Mouse (Mus musculus) CH12.LX (cell line): Measurements from ENCODE around the gene Cfap69.

Experiments
- CHD2 ChIP-seq: IDR thresholded peaks from 2 replicates; pipeline ENCODE4 v1.6.1; 2011; ENCODE audit warnings: low read length, improper control_type of control experiment
- CTCF ChIP-seq, 2 experiments: IDR thresholded peaks in 1 of 2; conservative IDR thresholded peaks in 1 of 2; 2 replicates each; pipeline ENCODE4 v1.5.1; 2011 to 2012; ENCODE audit warnings: low read depth in 2 of 2, low read length in 2 of 2, improper control_type of control experiment in 1 of 2, inconsistent platforms in 1 of 2, mild to moderate bottlenecking in 1 of 2, moderate library complexity in 1 of 2
- E2F4 ChIP-seq: IDR thresholded peaks from 2 replicates; pipeline ENCODE4 v1.6.1; 2011; ENCODE audit warnings: low read depth, low read length, improper control_type of control experiment; ENCODE audit not compliant: insufficient replicate concordance
- EP300 ChIP-seq: IDR thresholded peaks from 2 replicates; pipeline ENCODE4 v1.6.1; 2011; ENCODE audit warnings: low read length, improper control_type of control experiment
- ETS1 ChIP-seq: conservative IDR thresholded peaks from 2 replicates; pipeline ENCODE4 v1.6.1; 2012; ENCODE audit warnings: low read depth, mild to moderate bottlenecking, inconsistent platforms, low read length, improper control_type of control experiment, moderate library complexity
- MXI1 ChIP-seq: IDR thresholded peaks from 2 replicates; pipeline ENCODE4 v1.6.1; 2011; ENCODE audit warnings: mild to moderate bottlenecking, low read depth, low read length, improper control_type of control experiment
- MYC ChIP-seq: IDR thresholded peaks from 2 replicates; pipeline ENCODE4 v1.6.1; 2011; ENCODE audit warnings: low read depth, mild to moderate bottlenecking, improper control_type of control experiment, low read length
- NRF1 ChIP-seq: IDR thresholded peaks from 2 replicates; pipeline ENCODE4 v1.6.1; 2014; ENCODE audit warnings: low read depth, mild to moderate bottlenecking, inconsistent platforms, low read length, improper control_type of control experiment, moderate library complexity
- PAX5 ChIP-seq: IDR thresholded peaks from 2 replicates; pipeline ENCODE4 v1.6.1; 2012; ENCODE audit warnings: low read length, inconsistent platforms, mixed read lengths
- POLR2A ChIP-seq: IDR thresholded peaks from 2 replicates; pipeline ENCODE4 v1.6.1; 2011; ENCODE audit warnings: low read depth, mild to moderate bottlenecking, improper control_type of control experiment, low read length
- TBP ChIP-seq: conservative IDR thresholded peaks from 2 replicates; pipeline ENCODE4 v1.6.1; 2011; ENCODE audit warnings: low read depth, low read length, improper control_type of control experiment
- USF1 ChIP-seq: IDR thresholded peaks from 2 replicates; pipeline ENCODE4 v1.6.1; 2014; ENCODE audit warnings: low read depth, mild to moderate bottlenecking, inconsistent platforms, low read length, improper control_type of control experiment
- ZC3H11A ChIP-seq: IDR thresholded peaks from 2 replicates; pipeline ENCODE4 v1.6.1; 2012; ENCODE audit warnings: low read depth, mild to moderate bottlenecking, inconsistent platforms, low read length, improper control_type of control experiment
- ZMIZ1 ChIP-seq: IDR thresholded peaks from 2 replicates; pipeline ENCODE4 v1.6.1; 2012; ENCODE audit warnings: low read depth, mild to moderate bottlenecking, inconsistent platforms, low read length, improper control_type of control experiment

- TF ChIP-seq CHD2 (no peak), MXI1 (no peak), POLR2A (no peak), ZMIZ1 (no peak), CTCF (conservative IDR thresholded peaks at IDR 0.05 in 1 of 2, IDR thresholded peaks at IDR 0.05 in 1 of 2; ENCODE audit: low read depth in 2 of 2, low read length in 2 of 2) (no peak), MYC (no peak), ZC3H11A (no peak), EP300 (no peak), E2F4 (no peak), ETS1 (no peak), USF1 (no peak), NRF1 (no peak), TBP (no peak), PAX5 (no peak)
Measured at GRCm38 (mm10) chr5:5705019-5705418, 41.0 kb upstream of the Cfap69 start.
